Mouse (Mus musculus) brain, embryonic 14.5 days (tissue): Measurements from ENCODE around the gene Kirrel2. TPM values are rescaled to one million over a fixed set of nuclear protein-coding genes. Genes with fewer than 3 reads are reported as not detected.

Experiments
- DNase-seq: peaks from one replicate; pipeline ENCODE4 v3.0.0-alpha.2; 2011; ENCODE audit warnings: low read depth
- CTCF ChIP-seq: fragments of 200-500 bp; IDR thresholded peaks from 2 replicates; pipeline ENCODE4 v1.5.1; 2012; ENCODE audit warnings: inconsistent platforms, mild to moderate bottlenecking, moderate library complexity, borderline replicate concordance; ENCODE audit not compliant: insufficient read depth, insufficient read length; ENCODE audit errors: extremely low read depth
- POLR2A ChIP-seq: fragments of 200-500 bp; IDR thresholded peaks from 2 replicates; pipeline ENCODE4 v1.6.1; 2012; ENCODE audit warnings: mild to moderate bottlenecking, inconsistent platforms, borderline replicate concordance; ENCODE audit not compliant: poor library complexity, insufficient read depth, insufficient read length, severe bottlenecking; ENCODE audit errors: extremely low read depth
- polyA plus RNA-seq: library from polyadenylated mRNA; depleted of rRNA; stranded (reverse); fragments of >200 nt; gene quantifications from 2 replicates; pipeline ENCODE4 v1.2.3, GENCODE M21; 2012

Kirrel2 gene
- polyA plus RNA-seq, 1 experiment: 3.3 TPM

GRCm38 (mm10) chr7:30444154-30444970 is 13.1 kb downstream of the Kirrel2 start:
- DNase-seq: peak; percentile 96
- TF ChIP-seq CTCF (no peak), POLR2A (no peak)

- TF ChIP-seq CTCF: no peak
- no peak for TF ChIP-seq POLR2A
- peak; percentile 61 for DNase-seq
Measured at GRCm38 (mm10) chr7:30443696-30444095, 13.8 kb downstream of the Kirrel2 start.

GRCm38 (mm10) chr7:30440697-30441096 is 16.8 kb downstream of the Kirrel2 start:
- TF ChIP-seq POLR2A: no peak
- peak; percentile 92 for TF ChIP-seq CTCF
- DNase-seq: peak; percentile 71

GRCm38 (mm10) chr7:30439734-30440133 is 17.8 kb downstream of the Kirrel2 start:
- no peak for DNase-seq
- TF ChIP-seq POLR2A (no peak), CTCF (no peak)

- DNase-seq: no peak
- TF ChIP-seq POLR2A (no peak), CTCF (no peak)
Measured at GRCm38 (mm10) chr7:30436879-30437278, 20.6 kb downstream of the Kirrel2 start.

GRCm38 (mm10) chr7:30435156-30435555 is 22.3 kb downstream of the Kirrel2 start:
- TF ChIP-seq POLR2A (no peak), CTCF (no peak)
- DNase-seq: no peak

GRCm38 (mm10) chr7:30434701-30435100 is 22.8 kb downstream of the Kirrel2 start:
- no peak for TF ChIP-seq CTCF
- no peak for TF ChIP-seq POLR2A
- no peak for DNase-seq

GRCm38 (mm10) chr7:30434238-30434637 is 23.3 kb downstream of the Kirrel2 start:
- TF ChIP-seq CTCF: no peak
- TF ChIP-seq POLR2A: no peak
- no peak for DNase-seq

- TF ChIP-seq CTCF: peak; percentile 71; the same call in 1 of the 2 replicates
- no peak for TF ChIP-seq POLR2A
- peak; percentile 90 for DNase-seq
Measured at GRCm38 (mm10) chr7:30431793-30432192, 25.7 kb downstream of the Kirrel2 start.

GRCm38 (mm10) chr7:30430191-30430590 is 27.3 kb downstream of the Kirrel2 start:
- no peak for TF ChIP-seq CTCF
- TF ChIP-seq POLR2A: no peak
- no peak for DNase-seq

- DNase-seq: no peak
- TF ChIP-seq CTCF: no peak
- TF ChIP-seq POLR2A: no peak
Measured at GRCm38 (mm10) chr7:30429327-30429726, 28.2 kb downstream of the Kirrel2 start.
